Mouse (Mus musculus): ENCODE data around the gene Trim60. TPM values are rescaled to one million over a fixed set of nuclear protein-coding genes. Genes with fewer than 3 reads are reported as not detected.

The Trim60 gene
- total RNA-seq (2021): not detected

DNA sequence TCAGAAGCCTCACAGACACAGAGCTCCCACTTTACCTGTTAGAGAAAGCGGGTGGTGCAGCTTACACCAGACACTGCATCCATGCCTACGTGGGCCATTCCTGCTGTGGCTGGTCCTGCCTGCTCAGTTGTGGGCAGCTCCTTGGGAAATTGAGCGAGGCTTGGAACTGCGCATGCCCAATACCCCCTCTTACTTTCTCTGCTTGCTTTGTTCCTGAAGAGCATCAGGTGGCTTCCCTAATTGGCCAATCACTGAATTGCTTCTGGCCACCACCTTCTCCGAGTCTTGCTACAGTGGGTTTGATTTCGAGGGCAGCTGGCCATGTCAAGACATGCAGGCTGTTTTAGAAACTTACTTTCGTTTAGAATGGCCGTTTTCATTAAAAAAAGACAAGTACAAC is at the start of gene Trim60, which contains the start of gene Trim61:
Gene Trim60 (minus strand): TSS at position 162 of the 400 bp plus-strand sequence.
Gene Trim61 (minus strand): TSS at position 101 of the 400 bp plus-strand sequence.
- no peak for DNase-seq (ENCODE audit: low spot score in 2 of 2)
- intact Hi-C loops (cut with DNase I): no loop called here

DNA sequence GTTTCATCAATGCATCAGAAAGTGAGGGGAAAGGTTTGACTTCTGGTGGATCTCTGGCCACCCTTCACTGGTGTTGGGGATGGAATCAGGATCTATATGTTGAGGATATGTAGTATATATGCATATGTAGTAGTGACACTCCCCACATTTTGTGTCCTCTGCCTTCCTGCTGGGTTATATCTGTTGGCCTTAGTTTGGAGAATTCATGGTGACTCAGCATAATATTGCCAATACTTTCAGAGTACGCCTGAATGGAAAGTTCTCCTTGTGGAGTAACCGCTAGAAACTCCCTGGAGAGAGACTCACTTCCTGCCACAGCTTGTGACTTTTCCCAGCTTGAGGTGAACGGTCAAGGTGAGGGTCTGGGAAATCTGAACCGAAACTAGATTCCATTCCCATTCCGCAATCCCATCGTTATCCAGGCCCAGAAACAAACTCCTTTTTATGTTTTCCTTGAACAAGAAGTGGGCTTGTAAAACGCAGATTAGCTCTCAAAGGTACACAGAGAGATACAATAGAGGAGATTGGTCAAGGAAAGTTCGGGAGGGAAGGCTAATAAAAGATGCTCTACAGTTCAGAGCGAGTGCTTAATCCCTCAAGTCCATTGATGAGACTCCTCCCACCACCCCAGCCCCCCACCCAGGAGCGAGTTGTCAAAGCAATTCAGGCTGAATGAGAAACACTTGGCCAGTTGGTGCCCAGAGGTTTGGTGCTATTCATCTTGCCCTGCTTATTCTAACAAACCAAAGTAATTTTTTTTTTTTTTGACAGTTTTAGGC is 49.5 kb upstream of the Trim60 start:
- DNase-seq (ENCODE audit: low spot score in 2 of 2): no peak
- intact Hi-C loops (cut with DNase I): no loop called here

DNA sequence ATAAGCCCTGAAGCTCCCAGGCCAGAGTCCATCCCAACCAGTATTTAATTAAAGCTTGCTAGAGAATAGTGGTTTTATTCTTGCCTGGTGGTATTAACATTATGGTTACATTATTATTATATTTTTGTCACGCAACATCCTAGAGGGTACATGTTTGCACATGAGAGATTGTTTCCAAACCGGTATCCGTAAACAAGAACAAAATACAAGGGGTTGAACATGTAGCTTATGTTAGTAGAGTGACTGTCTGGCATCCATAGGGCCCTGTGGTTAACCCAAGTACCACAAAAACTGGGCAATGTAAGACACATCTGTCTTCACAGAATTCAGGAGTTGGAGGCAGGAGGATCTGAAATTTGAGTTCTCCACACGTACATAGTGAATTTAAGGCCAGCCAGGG is 48.6 kb upstream of the Trim60 start:
- intact Hi-C loops (cut with DNase I): no loop called here
- DNase-seq (ENCODE audit: low spot score in 2 of 2): no peak

DNA sequence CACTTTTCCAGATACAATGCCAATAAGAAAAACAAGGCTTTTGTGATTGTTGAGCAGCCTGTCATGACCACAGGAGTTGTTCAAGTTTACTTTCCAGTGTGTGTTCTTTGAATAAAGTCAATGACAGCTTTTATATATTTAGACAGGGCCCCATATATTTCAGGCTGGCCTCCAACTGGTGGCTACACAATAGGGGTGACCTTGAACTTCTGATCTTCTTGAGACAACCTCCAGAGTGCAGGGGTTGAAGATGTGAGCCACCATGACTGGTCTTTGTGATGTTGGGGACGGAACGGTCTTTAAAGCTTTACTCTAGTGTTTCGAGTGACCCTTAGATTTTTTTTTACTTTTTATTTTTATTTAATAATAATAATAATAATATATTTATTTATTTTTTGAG is 47.2 kb upstream of the Trim60 start:
- intact Hi-C loops (cut with DNase I): no loop called here
- no peak for DNase-seq (ENCODE audit: low spot score in 2 of 2)

DNA sequence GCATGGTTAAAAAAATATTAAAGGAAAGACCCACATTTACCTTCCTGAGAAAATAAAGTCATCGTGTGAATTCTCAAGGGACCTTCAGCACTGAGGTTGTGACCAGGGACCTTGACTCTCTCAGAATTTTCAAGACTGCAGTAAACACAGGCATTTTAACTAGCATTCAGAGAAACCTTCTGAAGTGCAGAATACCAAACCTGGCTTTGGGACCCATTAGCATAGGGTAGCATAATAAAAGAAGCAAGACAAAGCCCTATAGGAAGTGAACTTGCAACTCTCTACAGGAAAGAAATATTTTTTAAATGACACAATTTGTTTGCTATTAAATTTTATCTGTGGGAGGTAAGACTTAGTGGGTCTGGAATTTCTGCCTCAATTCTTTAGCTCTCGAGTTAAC is 45.7 kb upstream of the Trim60 start:
- intact Hi-C loops (cut with DNase I): no loop called here

DNA sequence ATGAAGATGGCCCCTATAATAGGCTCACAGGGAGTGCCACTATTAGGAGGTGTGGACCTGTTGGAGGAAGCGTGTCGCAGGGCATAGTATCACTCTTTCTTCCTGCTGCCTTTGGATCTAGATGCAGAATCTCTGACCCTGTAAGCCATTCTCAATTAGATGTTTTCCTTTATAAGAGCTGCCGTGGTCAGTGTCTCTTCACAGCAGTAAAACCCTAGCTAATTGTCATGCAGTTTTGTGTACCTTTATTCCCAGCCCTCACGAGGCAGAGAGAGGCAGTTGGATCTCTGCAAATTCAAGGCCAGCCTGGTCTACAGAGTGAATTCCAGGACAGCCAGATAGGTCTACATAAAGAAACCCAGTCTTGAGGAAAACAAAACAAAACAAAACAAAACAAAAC is 43.8 kb upstream of the Trim60 start:
- intact Hi-C loops (cut with DNase I): no loop called here
- DNase-seq (ENCODE audit: low spot score in 2 of 2): no peak

More for the DNA sequence above, 45.7 kb upstream of the Trim60 start:
- no peak for DNase-seq (ENCODE audit: low spot score in 2 of 2)

DNA sequence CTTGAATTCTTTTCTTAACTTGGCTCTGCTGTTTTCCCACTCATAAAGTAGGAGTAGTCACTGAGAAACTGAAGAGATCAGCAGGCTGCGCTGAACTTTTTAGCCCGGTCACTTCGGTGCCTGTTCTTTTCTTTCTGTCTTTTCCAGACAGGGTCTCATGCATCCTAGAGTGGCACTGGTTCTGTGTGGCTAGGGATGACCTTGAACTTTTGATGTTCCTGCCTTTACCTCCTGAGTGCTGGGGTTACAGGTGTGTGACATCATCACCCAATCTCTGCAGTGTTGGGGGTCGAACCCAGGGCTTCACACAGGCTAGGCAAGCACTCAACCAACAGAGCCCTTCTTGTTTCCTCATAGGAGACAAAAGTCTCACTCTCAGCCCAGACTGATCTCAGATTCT is 38.3 kb upstream of the Trim60 start:
- no peak for DNase-seq (ENCODE audit: low spot score in 2 of 2)
- intact Hi-C loops (cut with DNase I): no loop called here

DNA sequence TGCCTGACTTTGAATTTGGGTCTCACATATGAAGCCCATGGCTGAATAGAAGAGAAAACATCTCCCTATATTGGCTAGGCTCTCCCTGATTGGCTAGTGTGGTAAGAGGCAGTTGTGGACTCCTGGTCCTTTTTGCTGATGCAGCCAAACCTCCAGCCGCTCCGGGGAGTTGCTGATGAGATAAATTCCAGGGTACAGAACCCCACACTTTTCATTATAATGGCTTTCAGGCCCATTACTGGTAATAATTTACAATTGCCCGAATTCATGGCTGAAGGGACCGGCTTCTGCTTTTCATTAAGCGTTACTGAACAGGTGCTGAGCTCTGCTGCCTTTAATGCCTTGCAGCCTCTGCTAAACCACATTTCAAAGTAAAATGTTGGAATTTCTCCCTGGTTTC is 35.6 kb upstream of the Trim60 start:
- intact Hi-C loops (cut with DNase I): no loop called here
- no peak for DNase-seq (ENCODE audit: low spot score in 2 of 2)

DNA sequence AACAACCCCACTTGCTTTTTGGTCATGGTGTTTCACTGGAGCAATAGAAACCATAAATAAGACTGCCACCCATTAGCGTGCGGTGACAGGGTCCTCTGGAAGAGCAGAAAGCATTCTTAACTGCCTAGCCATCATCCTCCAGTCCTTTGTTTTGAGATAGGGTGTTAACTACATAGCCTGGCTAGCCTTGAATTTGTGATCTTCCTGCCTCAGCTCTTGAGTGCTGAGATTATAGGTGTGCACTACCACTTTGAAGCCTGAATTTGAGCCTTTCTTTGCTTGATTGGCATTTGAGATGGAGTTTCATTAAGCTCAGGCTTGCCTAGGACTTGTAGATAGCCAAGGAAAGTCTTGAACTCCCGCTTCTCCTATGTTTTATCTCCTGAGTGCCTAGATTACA is 35.2 kb upstream of the Trim60 start:
- no peak for DNase-seq (ENCODE audit: low spot score in 2 of 2)
- intact Hi-C loops (cut with DNase I): no loop called here

DNA sequence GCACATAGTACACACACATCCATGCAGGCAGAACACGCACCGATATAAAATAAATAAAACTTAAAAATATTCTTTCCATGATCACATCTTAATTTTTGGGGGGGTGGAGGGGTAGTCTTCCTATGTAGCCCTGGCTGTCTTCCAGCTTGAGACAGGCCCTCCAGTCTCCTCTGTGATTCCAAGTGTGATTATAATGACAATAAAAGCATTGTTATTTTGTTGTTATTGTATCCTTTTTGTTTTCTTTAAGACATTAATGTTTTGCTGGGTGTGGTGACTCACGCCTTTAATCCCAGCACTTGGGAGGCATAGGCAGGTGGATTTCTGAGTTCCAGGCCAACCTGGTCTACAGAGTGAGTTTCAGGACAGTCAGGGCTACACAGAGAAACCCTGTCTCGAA is 29.4 kb upstream of the Trim60 start:
- intact Hi-C loops (cut with DNase I): no loop called here
- DNase-seq (ENCODE audit: low spot score in 2 of 2): no peak

DNA sequence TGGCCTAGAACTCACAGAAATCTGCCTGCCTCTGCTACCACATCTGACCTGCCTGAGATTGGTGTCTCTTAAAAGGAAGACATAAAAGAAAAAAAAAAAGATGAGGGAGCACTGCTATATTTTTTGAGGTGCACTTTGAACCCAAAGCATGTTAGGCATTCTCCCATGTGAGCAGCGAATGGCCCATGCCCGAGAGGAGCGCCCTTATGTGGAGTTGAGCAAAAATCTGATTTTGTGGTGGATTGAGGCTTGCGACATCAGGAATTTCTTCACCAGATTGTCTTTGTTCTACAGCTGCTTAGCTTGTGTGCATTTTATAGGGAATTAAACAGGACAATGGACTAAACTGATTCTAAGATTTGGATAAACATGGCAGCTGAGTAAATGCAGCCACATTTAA is 28.8 kb upstream of the Trim60 start:
- intact Hi-C loops (cut with DNase I): no loop called here

DNA sequence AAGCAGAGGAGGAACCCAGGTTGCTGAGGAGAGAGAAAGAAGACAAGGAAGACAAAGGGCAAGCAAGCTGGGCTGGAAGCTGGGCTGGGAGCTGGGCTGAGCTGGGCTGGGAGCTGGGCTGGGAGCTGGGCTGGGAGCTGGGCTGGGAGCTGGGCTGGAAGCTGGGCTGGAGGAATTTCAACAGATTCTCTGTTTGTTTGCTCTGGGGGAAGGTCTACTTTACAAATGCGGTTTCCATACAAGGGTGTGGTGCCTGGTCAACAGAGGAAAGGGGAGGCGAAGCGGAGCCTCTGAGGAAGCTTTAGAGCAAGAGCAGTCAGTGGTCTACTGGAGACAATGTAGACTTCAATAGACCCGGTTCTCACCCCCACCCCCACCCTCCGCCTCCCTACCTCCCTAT is 28.2 kb upstream of the Trim60 start:
- intact Hi-C loops (cut with DNase I): no loop called here
- DNase-seq (ENCODE audit: low spot score in 2 of 2): no peak

More for the DNA sequence above, 28.8 kb upstream of the Trim60 start:
- no peak for DNase-seq (ENCODE audit: low spot score in 2 of 2)

DNA sequence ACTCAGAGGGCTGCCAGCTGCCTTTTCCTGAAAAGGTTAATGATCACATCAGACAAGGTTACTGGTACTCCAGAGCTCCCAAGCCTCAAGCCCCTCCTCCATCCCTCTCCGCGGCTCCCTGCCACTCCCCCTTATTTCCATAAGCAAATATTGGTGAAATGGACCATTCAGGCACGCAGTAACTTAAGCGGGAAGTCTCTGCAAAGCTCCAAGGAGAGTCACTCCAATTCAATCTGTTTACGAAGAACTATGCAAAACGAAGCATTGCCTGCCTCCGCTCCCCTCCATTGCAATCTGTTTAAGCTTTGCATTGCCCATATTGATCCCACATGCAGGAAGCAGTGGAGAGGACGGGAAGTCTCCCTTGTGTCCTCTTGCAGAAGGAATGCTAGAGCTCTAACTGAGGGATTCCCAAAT is 18.7 kb upstream of the Trim60 start, which contains the start of gene Apela:
Gene Apela (minus strand): TSS at position 220 of the 417 bp plus-strand sequence.
- peak in 1 of 2 experiments; percentile 5 for DNase-seq (ENCODE audit: low spot score in 2 of 2)

DNA sequence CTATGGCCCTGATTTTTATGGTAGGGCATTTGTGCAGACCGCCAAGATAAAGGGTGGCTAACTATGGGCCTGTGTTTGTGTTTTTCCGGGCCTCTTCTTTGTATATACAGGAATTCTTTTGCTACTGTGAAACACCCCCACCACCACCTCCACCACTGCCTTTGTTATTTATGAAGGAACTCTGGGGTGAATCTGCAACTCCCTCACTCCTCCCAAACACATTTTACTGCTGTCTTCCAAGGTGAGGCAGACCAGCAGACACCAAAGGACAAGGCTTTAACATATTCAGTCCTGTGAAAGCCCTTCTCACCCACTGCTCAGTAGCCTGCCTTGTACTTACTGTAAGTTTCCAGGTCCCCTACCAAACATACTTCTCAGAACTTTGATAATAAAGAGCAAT is 15.8 kb upstream of the Trim60 start:
- DNase-seq (ENCODE audit: low spot score in 2 of 2): no peak

More for the DNA sequence above, 18.7 kb upstream of the Trim60 start, which contains the start of gene Apela:
- intact Hi-C loops (cut with DNase I): no loop called here

DNA sequence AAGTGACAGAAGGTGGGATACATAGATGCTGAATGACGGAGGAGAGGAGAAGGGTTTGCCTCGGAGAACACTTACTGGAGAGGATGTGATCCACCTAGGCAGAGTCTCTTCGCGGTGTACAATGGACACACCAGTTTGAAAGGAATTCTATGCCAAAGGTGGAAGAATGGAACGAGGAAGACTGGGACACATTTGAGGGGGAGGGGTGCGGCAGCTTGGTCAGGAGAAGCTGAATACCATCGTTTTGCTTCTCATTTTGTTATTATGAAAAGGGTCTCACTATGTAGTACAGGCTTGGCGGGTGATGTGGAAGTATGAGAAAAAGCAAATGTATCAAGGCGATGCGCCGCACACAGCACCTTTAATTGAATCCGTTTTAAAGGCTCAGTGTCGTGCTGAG is 14.7 kb upstream of the Trim60 start:
- intact Hi-C loops (cut with DNase I): no loop called here
- no peak for DNase-seq (ENCODE audit: low spot score in 2 of 2)

More for the DNA sequence above, 15.8 kb upstream of the Trim60 start:
- intact Hi-C loops (cut with DNase I): no loop called here

DNA sequence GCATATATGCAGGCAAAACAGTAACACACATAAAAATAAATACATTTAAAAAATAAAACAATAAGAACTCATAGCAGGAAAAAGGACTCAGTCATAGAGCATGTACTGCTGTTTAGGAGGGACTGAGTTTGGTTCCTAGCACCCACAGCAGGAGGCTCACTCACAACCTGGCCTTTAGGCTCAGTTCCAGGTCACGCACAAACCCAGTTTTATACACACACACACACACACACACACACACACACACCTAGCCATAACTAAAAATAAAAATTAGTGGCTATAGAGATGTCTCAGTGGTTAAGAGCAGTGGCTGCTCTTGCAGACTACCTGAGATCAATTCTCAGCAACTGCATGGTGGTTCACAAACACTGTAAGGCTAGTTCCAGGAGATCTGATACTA is 13.7 kb upstream of the Trim60 start:
- intact Hi-C loops (cut with DNase I): no loop called here
- DNase-seq (ENCODE audit: low spot score in 2 of 2): no peak

DNA sequence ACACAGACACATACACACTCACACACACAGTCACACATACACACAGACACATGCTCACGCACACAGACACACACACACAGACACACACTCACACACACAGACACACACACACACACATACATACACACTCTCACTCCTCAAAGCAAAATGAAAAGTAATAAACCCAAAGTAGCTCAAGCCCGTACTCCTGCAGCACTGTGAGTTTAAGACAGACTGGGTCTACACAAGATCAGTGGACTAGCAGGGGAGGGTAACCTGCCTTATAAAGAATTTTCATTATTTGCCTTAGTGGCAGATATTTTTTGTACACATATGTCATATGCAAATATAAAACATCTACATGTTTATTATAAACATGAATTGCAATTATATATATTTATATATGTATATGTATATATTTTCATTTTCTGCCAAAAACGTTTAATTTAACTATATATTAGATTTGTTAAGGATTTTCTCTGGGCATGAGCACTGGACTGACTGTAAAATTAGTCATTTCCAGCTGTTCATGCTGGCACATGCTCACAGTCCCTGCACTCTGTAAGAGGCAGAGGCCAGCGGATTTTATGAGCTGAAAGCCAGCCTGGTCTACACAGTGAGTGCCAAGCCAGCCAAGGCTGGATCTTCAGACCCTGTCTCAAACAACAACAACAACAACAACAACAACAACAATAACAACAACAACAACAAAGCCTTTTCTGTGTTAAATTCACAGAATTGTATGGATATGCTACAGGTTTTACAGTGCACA is 12.5 kb upstream of the Trim60 start:
- DNase-seq (ENCODE audit: low spot score in 2 of 2): no peak
- intact Hi-C loops (cut with DNase I): no loop called here

DNA sequence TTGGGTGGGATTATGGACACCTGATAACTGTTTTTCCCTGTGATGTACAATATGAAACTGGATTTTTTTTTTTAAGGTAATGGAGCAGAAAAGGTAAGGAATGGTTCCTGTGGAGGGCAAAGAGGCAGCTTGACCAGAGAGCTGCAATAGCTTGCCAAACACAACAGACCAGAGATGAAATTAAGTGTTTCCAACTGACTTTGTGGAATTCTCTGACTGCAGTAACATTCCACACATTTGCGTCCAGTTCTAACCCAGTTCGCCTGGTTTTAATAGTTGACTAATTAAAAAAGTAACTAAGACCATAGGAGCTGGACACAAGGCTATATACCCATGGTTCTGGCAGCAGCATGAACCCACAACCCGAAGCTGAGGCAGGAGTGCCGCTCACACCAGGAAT is 11.4 kb upstream of the Trim60 start:
- intact Hi-C loops (cut with DNase I): loop anchor here (10.0 kb wide), 1 partner anchor 1465 kb away; no protein-coding TSS in a partner anchor
- DNase-seq (ENCODE audit: low spot score in 2 of 2): no peak

DNA sequence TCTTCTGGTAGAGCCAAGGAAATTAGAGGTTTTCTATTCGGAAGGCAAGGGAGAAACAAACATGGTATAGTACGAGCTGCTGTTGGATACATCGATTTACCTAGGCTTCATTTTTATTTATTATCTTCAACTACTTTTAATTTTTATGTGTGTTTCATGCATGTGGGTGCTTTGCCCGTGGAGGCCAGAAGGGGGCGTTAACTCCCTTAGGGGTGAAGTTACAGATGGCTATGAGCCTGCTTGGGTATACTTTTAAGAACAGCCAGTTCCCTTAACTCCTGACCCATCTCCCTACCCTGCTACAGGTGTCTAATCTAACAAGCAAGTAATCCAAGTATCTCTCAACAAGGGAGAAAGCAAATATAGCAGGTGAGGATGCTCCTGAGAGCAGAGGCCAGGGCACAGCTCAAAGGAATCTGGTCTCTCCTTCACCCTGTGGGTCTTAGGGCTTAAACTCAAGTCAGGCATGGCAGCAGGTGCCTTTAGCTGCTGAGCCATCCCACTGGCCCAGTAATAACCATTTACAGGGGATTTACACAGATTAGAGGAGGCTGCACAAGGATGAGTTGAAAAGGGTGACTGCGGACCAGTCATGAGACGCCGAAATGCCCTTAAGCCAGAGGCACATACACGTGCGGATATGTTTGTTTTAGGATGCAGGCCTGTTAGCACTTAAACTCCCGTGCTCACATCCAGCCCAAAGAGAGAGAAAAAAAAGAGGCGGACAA is 10.7 kb upstream of the Trim60 start:
- no peak for DNase-seq (ENCODE audit: low spot score in 2 of 2)
- intact Hi-C loops (cut with DNase I): loop anchor here (10.0 kb wide), 1 partner anchor 1466 kb away; no protein-coding TSS in a partner anchor

DNA sequence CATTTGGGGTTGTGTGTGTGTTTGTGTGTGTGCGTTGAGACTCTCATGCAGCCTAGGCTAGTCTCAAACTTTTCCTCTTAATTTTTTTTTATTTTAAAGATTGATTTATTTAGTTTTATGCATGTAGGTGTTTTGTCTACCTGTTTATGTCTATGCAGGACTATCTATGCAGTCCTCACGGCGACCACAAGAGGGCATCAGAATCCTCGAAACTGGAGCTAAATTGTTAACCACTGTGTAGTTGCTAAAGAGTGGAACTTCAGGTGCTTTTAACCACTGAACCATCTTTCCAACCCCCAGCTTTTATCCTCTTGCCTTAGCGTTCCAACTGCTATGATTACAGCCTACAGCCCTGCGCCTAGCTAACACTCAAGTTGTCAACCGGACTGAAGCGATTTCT is 4.1 kb upstream of the Trim60 start:
- peak; percentile 44 to 56 for DNase-seq (ENCODE audit: low spot score in 2 of 2)
- intact Hi-C loops (cut with DNase I): loop anchor here (1.0 to 10.0 kb wide), 2 partner anchors 88 to 1472 kb away; no protein-coding TSS in a partner anchor
